Mouse (Mus musculus) left cerebral cortex, postnatal 10 days (tissue): Measurements from ENCODE around the gene Axl. TPM values are rescaled to one million over a fixed set of nuclear protein-coding genes. Genes with fewer than 3 reads are reported as not detected.

Experiments used
- DNase-seq, 2 experiments: peaks; one replicate each; pipeline ENCODE4 v3.0.0; 2021 to 2022; ENCODE audit warnings: low spot score in 2 of 2, mixed read lengths in 1 of 2; ENCODE audit errors: extremely low spot score in 1 of 2
- intact Hi-C: fragments of 180-260 bp; cut with DNase I; formaldehyde crosslinking; loops from one replicate; pipeline ENCODE4 v1.15.1; 2025
- microRNA-seq: library from miRNA; unstranded; fragments of <30 nt; microRNA quantifications from one replicate; pipeline ENCODE4 v1.2.0, GENCODE M21; 2022
- total RNA-seq, 2 experiments: library from RNA; stranded (reverse); gene quantifications; 2 replicates each; pipeline ENCODE4 v1.2.3; 2021

The Axl gene
- total RNA-seq, 2 experiments from 2014 or later, result 29.7 to 38.5 TPM

GRCm38 (mm10) chr7:25719761-25720610 lies 68.5 kb downstream of the Axl start:
- peak; percentile 59 to 77 for DNase-seq
- intact Hi-C loops, result no loop called here

- intact Hi-C loops, result no loop called here
- peak; percentile 93 to 94 for DNase-seq
Measured at GRCm38 (mm10) chr7:25718788-25719417, 69.6 kb downstream of the Axl start, which contains the start of gene Ccdc97. Gene Ccdc97 (minus strand): TSS chr7:25719088.

- DNase-seq, result no peak
- intact Hi-C loops, result no loop called here
Measured at GRCm38 (mm10) chr7:25717478-25717877, 71.0 kb downstream of the Axl start.

GRCm38 (mm10) chr7:25715731-25716271 lies 72.7 kb downstream of the Axl start:
- no peak for DNase-seq
- intact Hi-C loops, result no loop called here

- no peak for DNase-seq
- intact Hi-C loops, result no loop called here
Measured at GRCm38 (mm10) chr7:25714581-25714980, 73.9 kb downstream of the Axl start.

- DNase-seq, result no peak
Measured at GRCm38 (mm10) chr7:25712801-25713200, 75.7 kb downstream of the Axl start.

GRCm38 (mm10) chr7:25711731-25712197 lies 76.7 kb downstream of the Axl start:
- DNase-seq, result peak in 1 of 2 experiments; percentile 83
- intact Hi-C loops, result no loop called here

More at GRCm38 (mm10) chr7:25712801-25713200, 75.7 kb downstream of the Axl start:
- intact Hi-C loops, result no loop called here

- no peak for DNase-seq
- intact Hi-C loops, result no loop called here
Measured at GRCm38 (mm10) chr7:25711165-25711564, 77.3 kb downstream of the Axl start.

- intact Hi-C loops, result no loop called here
- peak in 1 of 2 experiments; percentile 69 for DNase-seq
Measured at GRCm38 (mm10) chr7:25710519-25711130, 77.9 kb downstream of the Axl start.

GRCm38 (mm10) chr7:25709961-25710360 lies 78.5 kb downstream of the Axl start:
- DNase-seq, result peak in 1 of 2 experiments; percentile 76
- intact Hi-C loops, result no loop called here

GRCm38 (mm10) chr7:25707581-25708292 lies 80.8 kb downstream of the Axl start:
- intact Hi-C loops, result no loop called here
- peak in 1 of 2 experiments; percentile 85 for DNase-seq

Small RNAs within 50 kb of the gene (microRNA-seq; reads per million reads assigned to microRNA genes)
- not detected for gene Gm24865

Other genes starting within 250 kb of the Axl start
- under 1 TPM in 1 of 2 experiments, not detected in 1; 0.34 TPM for gene Ceacam2, start 248.8 kb downstream of the Axl start, total RNA-seq
- gene Erich4, start 172.8 kb downstream of the Axl start, total RNA-seq, result under 1 TPM in 1 of 2 experiments, not detected in 1; 0.64 TPM
- 10 to 100 TPM; 29.3 to 37.6 TPM for gene Dmac2, start 169.3 kb downstream of the Axl start, total RNA-seq
- gene B3gnt8, start 162.1 kb downstream of the Axl start, total RNA-seq, result 1 to 10 TPM in 1 of 2 experiments, under 1 TPM in 1; 0.69 to 1.5 TPM
- 10 to 100 TPM; 25.0 to 28.9 TPM for gene Bckdha, start 129.7 kb downstream of the Axl start, total RNA-seq
- 10 to 100 TPM; 21.8 to 22.0 TPM for gene Exosc5, start 129.5 kb downstream of the Axl start, total RNA-seq
- gene Tmem91, start 113.5 kb downstream of the Axl start, total RNA-seq, result 10 to 100 TPM; 53.6 to 67.6 TPM
- 10 to 100 TPM; 34.5 to 36.3 TPM for gene B9d2, start 107.9 kb downstream of the Axl start, total RNA-seq
- gene Tgfb1, start 101.7 kb downstream of the Axl start, total RNA-seq, result 10 to 100 TPM in 1 of 2 experiments, 1 to 10 TPM in 1; 9.7 to 12.2 TPM
- 10 to 100 TPM; 41.7 to 46.1 TPM for gene Ccdc97, start 69.6 kb downstream of the Axl start, total RNA-seq
- gene Hnrnpul1, start 33.9 kb downstream of the Axl start, total RNA-seq, result 100 to 1,000 TPM; 116 to 117 TPM
- 1 to 10 TPM; 5.5 to 8.1 TPM for gene Cyp2s1, start 28.2 kb upstream of the Axl start, total RNA-seq
- not detected for gene Cyp2b10, start 108.9 kb upstream of the Axl start, total RNA-seq